Mouse (Mus musculus) MEL (cell line): ENCODE data around the gene Siae. TPM values are rescaled to one million over a fixed set of nuclear protein-coding genes. Genes with fewer than 3 reads are reported as not detected.
A peak's percentile ranks its signal among the peaks of the same experiment; 100 is the strongest.

ENCODE experiments used
- DNase-seq: peaks from one replicate; pipeline ENCODE4 v3.0.0; 2011; ENCODE audit warnings: low read depth, low spot score
- H3K27ac ChIP-seq: 2 replicates; pipeline ENCODE4 v1.5.1; 2012; ENCODE audit warnings: low read depth, mild to moderate bottlenecking, control low read depth, low read length, moderate library complexity; ENCODE audit not compliant: control insufficient read depth
- H3K27me3 ChIP-seq, 2 experiments: fragments of 150-350 bp in 1 of 2; sonication (generic) in 1 of 2; 2 replicates each; pipeline ENCODE4 v1.6.1; 2012; ENCODE audit warnings: low read length in 2 of 2, mild to moderate bottlenecking in 2 of 2, improper control_type of control experiment in 1 of 2, moderate library complexity in 1 of 2; ENCODE audit not compliant: insufficient read depth in 2 of 2, control insufficient read depth in 1 of 2
- H3K36me3 ChIP-seq, 2 experiments: 2 replicates each; pipeline ENCODE4 v1.6.1; 2012 to 2014; ENCODE audit warnings: low read length in 2 of 2, improper control_type of control experiment in 1 of 2, inconsistent platforms in 1 of 2, mild to moderate bottlenecking in 1 of 2; ENCODE audit not compliant: insufficient read depth in 2 of 2, control insufficient read depth in 1 of 2
- H3K4me1 ChIP-seq, 2 experiments: fragments of 150-350 bp in 1 of 2; sonication (generic) in 1 of 2; 2 replicates each; pipeline ENCODE4 v1.6.1; 2012; ENCODE audit warnings: low read length in 2 of 2, improper control_type of control experiment in 1 of 2, mild to moderate bottlenecking in 1 of 2; ENCODE audit not compliant: insufficient read depth in 2 of 2, control insufficient read depth in 1 of 2
- H3K4me3 ChIP-seq, 2 experiments: fragments of 150-350 bp in 1 of 2; sonication (generic) in 1 of 2; 2 replicates each; pipeline ENCODE4 v1.5.1; 2012; ENCODE audit warnings: low read depth in 2 of 2, low read length in 2 of 2, mild to moderate bottlenecking in 2 of 2, moderate library complexity in 2 of 2, control low read depth in 1 of 2, improper control_type of control experiment in 1 of 2; ENCODE audit not compliant: control insufficient read depth in 1 of 2, insufficient read depth in 1 of 2
- H3K79me2 ChIP-seq: 2 replicates; pipeline ENCODE4 v1.6.1; 2012; ENCODE audit warnings: mild to moderate bottlenecking, low read length, moderate library complexity; ENCODE audit not compliant: control insufficient read depth, poor library complexity, insufficient read depth
- H3K9ac ChIP-seq: 2 replicates; pipeline ENCODE4 v1.6.1; 2012; ENCODE audit warnings: low read depth, mild to moderate bottlenecking, control low read depth, low read length, moderate library complexity; ENCODE audit not compliant: control insufficient read depth, poor library complexity, severe bottlenecking
- H3K9me3 ChIP-seq: fragments of 150-350 bp; sonication (generic); replicated peaks from 2 replicates; pipeline ENCODE4 v1.6.1; 2012; ENCODE audit warnings: mild to moderate bottlenecking, low read length, improper control_type of control experiment, moderate library complexity; ENCODE audit not compliant: insufficient read depth
- BHLHE40 ChIP-seq: IDR thresholded peaks from 2 replicates; pipeline ENCODE4 v1.6.1; 2012; ENCODE audit warnings: low read depth, mild to moderate bottlenecking, inconsistent platforms, low read length, improper control_type of control experiment, borderline replicate concordance
- CHD1 ChIP-seq: IDR thresholded peaks from 2 replicates; pipeline ENCODE4 v1.6.1; 2012; ENCODE audit warnings: low read depth, mild to moderate bottlenecking, inconsistent platforms, low read length, improper control_type of control experiment
- CHD2 ChIP-seq: IDR thresholded peaks from 2 replicates; pipeline ENCODE4 v1.6.1; 2011; ENCODE audit warnings: low read length, improper control_type of control experiment
- CTCF ChIP-seq, 3 experiments: IDR thresholded peaks in 2 of 3; conservative IDR thresholded peaks in 1 of 3; 2 replicates each; pipeline ENCODE4 v1.5.1; 2011 to 2012; ENCODE audit warnings: low read length in 3 of 3, low read depth in 2 of 3, mild to moderate bottlenecking in 2 of 3, improper control_type of control experiment in 1 of 3, inconsistent platforms in 1 of 3, mixed read lengths in 1 of 3, moderate library complexity in 1 of 3; ENCODE audit not compliant: control insufficient read depth in 1 of 3, insufficient read depth in 1 of 3, poor library complexity in 1 of 3, severe bottlenecking in 1 of 3
- EP300 ChIP-seq, 2 experiments: IDR thresholded peaks; 2 replicates each; pipeline ENCODE4 v1.6.1; 2011; ENCODE audit warnings: improper control_type of control experiment in 2 of 2, low read length in 2 of 2, low read depth in 1 of 2, mild to moderate bottlenecking in 1 of 2
- ETS1 ChIP-seq: IDR thresholded peaks from 2 replicates; pipeline ENCODE4 v1.6.1; 2012; ENCODE audit warnings: low read depth, mild to moderate bottlenecking, inconsistent platforms, low read length, improper control_type of control experiment, moderate library complexity
- GABPA ChIP-seq: IDR thresholded peaks from 2 replicates; pipeline ENCODE4 v1.6.1; 2012; ENCODE audit warnings: low read depth, mild to moderate bottlenecking, inconsistent platforms, low read length, improper control_type of control experiment, moderate library complexity
- GATA1 ChIP-seq: IDR thresholded peaks from 2 replicates; pipeline ENCODE4 v1.6.1; 2011; ENCODE audit warnings: low read depth, low read length, improper control_type of control experiment
- HCFC1 ChIP-seq: IDR thresholded peaks from 2 replicates; pipeline ENCODE4 v1.6.1; 2012; ENCODE audit warnings: low read depth, mild to moderate bottlenecking, inconsistent platforms, low read length, improper control_type of control experiment, moderate library complexity
- KAT2A ChIP-seq: conservative IDR thresholded peaks from 2 replicates; pipeline ENCODE4 v1.6.1; 2012; ENCODE audit warnings: low read depth, low read length, improper control_type of control experiment, inconsistent platforms
- MAX ChIP-seq: IDR thresholded peaks from 2 replicates; pipeline ENCODE4 v1.6.1; 2011; ENCODE audit warnings: low read length, improper control_type of control experiment
- MAZ ChIP-seq: IDR thresholded peaks from 2 replicates; pipeline ENCODE4 v1.6.1; 2012; ENCODE audit warnings: low read depth, mild to moderate bottlenecking, inconsistent platforms, low read length, improper control_type of control experiment
- MEF2A ChIP-seq: IDR thresholded peaks from 2 replicates; pipeline ENCODE4 v1.6.1; 2014; ENCODE audit warnings: low read depth, mild to moderate bottlenecking, inconsistent platforms, low read length, improper control_type of control experiment; ENCODE audit not compliant: poor library complexity, insufficient replicate concordance, severe bottlenecking; ENCODE audit errors: extremely low read depth
- MXI1 ChIP-seq: IDR thresholded peaks from 2 replicates; pipeline ENCODE4 v1.6.1; 2011; ENCODE audit warnings: mild to moderate bottlenecking, low read depth, low read length, improper control_type of control experiment
- MYC ChIP-seq: IDR thresholded peaks from 2 replicates; pipeline ENCODE4 v1.6.1; 2011; ENCODE audit warnings: low read depth, mild to moderate bottlenecking, low read length, improper control_type of control experiment, moderate library complexity
- NRF1 ChIP-seq: IDR thresholded peaks from 2 replicates; pipeline ENCODE4 v1.6.1; 2014; ENCODE audit warnings: low read depth, mild to moderate bottlenecking, inconsistent platforms, low read length, improper control_type of control experiment, moderate library complexity; ENCODE audit not compliant: poor library complexity, insufficient read depth, severe bottlenecking
- POLR2A ChIP-seq, 2 experiments: IDR thresholded peaks; 2 replicates each; pipeline ENCODE4 v1.6.1; 2011 to 2012; ENCODE audit warnings: low read length in 2 of 2, mild to moderate bottlenecking in 2 of 2, control low read depth in 1 of 2, improper control_type of control experiment in 1 of 2, low read depth in 1 of 2, moderate library complexity in 1 of 2; ENCODE audit not compliant: control insufficient read depth in 1 of 2, insufficient read depth in 1 of 2, poor library complexity in 1 of 2
- POLR2AphosphoS2 ChIP-seq: IDR thresholded peaks from 2 replicates; pipeline ENCODE4 v1.6.1; 2011; ENCODE audit warnings: low read length, improper control_type of control experiment
- POLR2AphosphoS5 ChIP-seq: IDR thresholded peaks from 2 replicates; pipeline ENCODE4 v1.6.1; 2012; ENCODE audit warnings: low read depth, borderline replicate concordance, mild to moderate bottlenecking, inconsistent platforms, low read length, moderate library complexity, mixed read lengths
- RAD21 ChIP-seq: IDR thresholded peaks from 2 replicates; pipeline ENCODE4 v1.6.1; 2011; ENCODE audit warnings: mild to moderate bottlenecking, low read depth, low read length, improper control_type of control experiment
- RCOR1 ChIP-seq: IDR thresholded peaks from 2 replicates; pipeline ENCODE4 v1.6.1; 2012; ENCODE audit warnings: low read depth, mild to moderate bottlenecking, inconsistent platforms, low read length, improper control_type of control experiment
- SIN3A ChIP-seq: IDR thresholded peaks from 2 replicates; pipeline ENCODE4 v1.6.1; 2012; ENCODE audit warnings: low read length, improper control_type of control experiment, inconsistent platforms
- TAL1 ChIP-seq: IDR thresholded peaks from 2 replicates; pipeline ENCODE4 v1.6.1; 2012; ENCODE audit warnings: mild to moderate bottlenecking, inconsistent platforms, low read length, moderate library complexity, mixed read lengths
- TBP ChIP-seq: IDR thresholded peaks from 2 replicates; pipeline ENCODE4 v1.8.0; 2011; ENCODE audit warnings: low read depth, low read length, improper control_type of control experiment
- UBTF ChIP-seq: IDR thresholded peaks from 2 replicates; pipeline ENCODE4 v1.6.1; 2012; ENCODE audit warnings: low read depth, mild to moderate bottlenecking, inconsistent platforms, low read length, improper control_type of control experiment, moderate library complexity, borderline replicate concordance; ENCODE audit not compliant: insufficient read depth
- USF2 ChIP-seq, 2 experiments: IDR thresholded peaks; 2 replicates each; pipeline ENCODE4 v1.6.1; 2011 to 2012; ENCODE audit warnings: improper control_type of control experiment in 2 of 2, low read length in 2 of 2, borderline replicate concordance in 1 of 2, inconsistent platforms in 1 of 2, low read depth in 1 of 2, mild to moderate bottlenecking in 1 of 2; ENCODE audit not compliant: insufficient read depth in 1 of 2
- ZC3H11A ChIP-seq: IDR thresholded peaks from 2 replicates; pipeline ENCODE4 v1.6.1; 2012; ENCODE audit warnings: low read depth, mild to moderate bottlenecking, inconsistent platforms, low read length, improper control_type of control experiment
- ZMIZ1 ChIP-seq: IDR thresholded peaks from 2 replicates; pipeline ENCODE4 v1.6.1; 2012; ENCODE audit warnings: low read depth, mild to moderate bottlenecking, inconsistent platforms, low read length, improper control_type of control experiment, moderate library complexity
- polyA plus RNA-seq, 2 experiments: library from polyadenylated mRNA; stranded (reverse) in 1 of 2; unstranded in 1 of 2; fragments of >175 nt in 1 of 2; fragments of >200 nt in 1 of 2; gene quantifications; 2 replicates each; pipeline versions ENCODE4 v1.2.1 to v1.2.4; 2012; ENCODE audit warnings: low replicate concordance in 2 of 2, low read depth in 1 of 2; ENCODE audit not compliant: insufficient read length in 2 of 2, insufficient read depth in 1 of 2, missing spikeins in 1 of 2
- total RNA-seq: library from RNA; depleted of rRNA; stranded (reverse); fragments of 300-350 nt; gene quantifications from 2 replicates; pipeline ENCODE4 v1.2.3, GENCODE M21; 2012

Gene Siae
- total and polyA plus RNA-seq, 3 experiments = 4.9 to 9.2 TPM; not detected in 1

DNA sequence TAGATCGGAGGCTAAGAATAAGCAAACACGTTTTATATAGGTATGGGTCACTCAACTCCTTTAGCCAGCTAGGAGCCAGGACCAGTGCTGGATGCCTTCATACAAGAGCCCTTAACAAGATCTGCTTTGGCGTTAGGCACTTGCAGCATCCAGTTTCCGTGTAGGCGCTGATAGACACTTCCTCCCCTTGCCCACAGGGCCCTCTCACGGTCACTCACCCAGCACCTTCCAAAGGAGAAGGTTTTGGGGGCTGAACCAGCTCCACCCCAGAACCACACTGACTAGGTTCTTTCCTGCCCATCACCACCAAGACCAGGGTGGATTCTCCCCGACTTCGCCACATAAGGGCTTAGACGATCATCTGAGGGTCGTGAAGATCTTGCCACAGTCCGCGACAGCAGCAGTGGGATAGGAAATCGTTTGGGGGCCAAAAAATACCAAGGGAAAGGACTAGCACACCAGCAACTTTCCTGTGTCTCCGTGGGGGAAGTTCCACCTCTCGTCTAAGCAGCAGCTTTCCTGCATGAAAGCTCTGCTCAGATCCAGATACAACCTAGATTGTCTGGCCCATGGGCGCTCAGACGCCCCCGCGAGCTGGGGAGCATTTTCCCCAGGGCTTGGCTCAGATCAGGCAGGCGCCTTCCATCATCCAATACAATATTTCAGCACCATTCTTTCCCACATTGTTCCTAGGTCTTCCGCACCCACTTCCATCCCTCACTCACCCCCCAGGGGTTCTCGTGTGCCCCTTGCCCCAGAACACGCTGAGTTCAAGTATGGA, 3.6 kb upstream of the Siae start:
- DNase-seq = peak; percentile 51
- Histone ChIP-seq H3K27me3 (no peaks in the 10 kb centered on the region), H3K27ac (no peak overlapping the region), H3K9ac (peak overlapping the region; percentile 36), H3K36me3 (peaks cover 0 to 24% of the 10 kb centered on the region in 2 experiments; a peak in 2 of 4 replicates), H3K9me3 (no peaks in the 10 kb centered on the region), H3K4me1 (peaks cover 6 to 27% of the 10 kb centered on the region in 2 experiments), H3K79me2 (no peaks in the 10 kb centered on the region), H3K4me3 (peak overlapping the region; percentile 52 to 56)
- TF ChIP-seq UBTF (no peak), MXI1 (peak; percentile 20; the same call in 1 of the 2 replicates), SIN3A (0 out of 2 replicates have a peak, but pooled peaks have one; percentile 17)

DNA sequence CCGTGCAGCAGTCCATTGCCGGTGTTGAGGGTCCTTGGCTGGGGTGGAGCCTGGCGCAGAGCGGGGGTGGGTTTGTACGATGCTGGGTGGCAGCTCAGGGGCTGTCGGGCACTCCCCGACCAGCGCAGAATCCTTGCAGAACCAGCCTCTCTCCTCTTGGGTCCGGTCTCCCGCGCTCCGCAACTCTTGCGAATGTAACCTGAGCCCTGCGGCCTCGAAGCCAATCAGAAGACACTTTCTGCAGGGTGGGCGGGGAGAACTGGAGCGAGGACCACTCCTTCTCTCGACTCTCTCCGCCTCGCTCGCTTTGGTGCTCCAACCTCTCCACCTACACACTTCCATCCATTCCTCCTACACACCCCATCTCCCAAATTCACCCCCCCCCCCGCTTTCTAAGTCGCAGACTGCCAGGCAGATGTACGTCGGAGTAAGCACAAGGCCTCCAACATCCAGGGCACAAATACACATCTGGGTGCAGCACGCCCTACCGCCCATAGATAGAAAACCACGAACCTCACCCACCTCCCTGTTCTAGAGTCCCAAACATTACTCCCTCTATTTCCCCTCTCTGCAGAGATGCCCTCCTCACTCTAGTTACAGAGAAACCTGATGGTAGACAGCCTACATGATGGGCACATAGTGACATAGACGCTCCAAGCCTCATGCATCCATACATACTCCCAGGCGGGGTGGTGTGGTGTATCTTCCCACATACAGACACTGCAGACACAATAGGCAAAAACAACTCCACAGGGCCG, 2.8 kb upstream of the Siae start, which contains the start of gene Nrgn:
Gene Nrgn, minus strand, starts transcription at position 369 of the 758 bp plus-strand sequence.
- H3K4me3 ChIP-seq = peak within 1 kb of the TSS; percentile 52 to 74
- peaks cover 6 to 27% of the 10 kb centered on the region in 2 experiments for H3K4me1 ChIP-seq
- peaks cover 0 to 24% of the 10 kb centered on the region in 2 experiments; a peak in 2 of 4 replicates for H3K36me3 ChIP-seq
- DNase-seq = peak; percentile 92
- no peaks in the 10 kb centered on the region for H3K27me3 ChIP-seq
- peak within 1 kb of the TSS; percentile 36 for H3K9ac ChIP-seq
- no peak within 1 kb of the TSS for H3K27ac ChIP-seq
- H3K9me3 ChIP-seq = no peaks in the 10 kb centered on the region
- no peaks in the 10 kb centered on the region for H3K79me2 ChIP-seq
- TF ChIP-seq NRF1 (no peak), KAT2A (no peak), POLR2AphosphoS5 (no peak), HCFC1 (no peak), GATA1 (no peak), MXI1 (0 out of 2 replicates have a peak, but pooled peaks have one; percentile 0), GABPA (no peak), USF2 (IDR thresholded peaks at IDR 0.05; ENCODE audit: borderline replicate concordance in 1 of 2, insufficient read depth in 1 of 2, low read depth in 1 of 2, low read length in 2 of 2) (no peak), EP300 (IDR thresholded peaks at IDR 0.05; ENCODE audit: low read depth in 1 of 2, low read length in 2 of 2) (no peak), MEF2A (no peak), MAX (no peak), TBP (0 out of 2 replicates have a peak, but pooled peaks have one; percentile 13), ZC3H11A (no peak), MYC (no peak), CHD1 (no peak), ZMIZ1 (no peak), MAZ (peak; percentile 21; the same call in 1 of the 2 replicates), POLR2AphosphoS2 (no peak), POLR2A (IDR thresholded peaks at IDR 0.05; ENCODE audit: control insufficient read depth in 1 of 2, insufficient read depth in 1 of 2, low read depth in 1 of 2, low read length in 2 of 2, poor library complexity in 1 of 2) (no peak; a peak in 1 of 4 replicates), RCOR1 (0 out of 2 replicates have a peak, but pooled peaks have one; percentile 6), CTCF (IDR thresholded peaks at IDR 0.05 in 2 of 3, conservative IDR thresholded peaks at IDR 0.05 in 1 of 3; ENCODE audit: control insufficient read depth in 1 of 3, insufficient read depth in 1 of 3, low read depth in 2 of 3, low read length in 3 of 3, poor library complexity in 1 of 3, severe bottlenecking in 1 of 3) (no peak), CHD2 (no peak), TAL1 (no peak), ETS1 (no peak), RAD21 (no peak), BHLHE40 (no peak)
